Mouse (Mus musculus) MEL (cell line): Measurements from ENCODE around the gene Gm20388.

Source experiments
- CTCF ChIP-seq, 3 experiments: IDR thresholded peaks in 2 of 3; conservative IDR thresholded peaks in 1 of 3; 2 replicates each; pipeline ENCODE4 v1.5.1; 2011 to 2012; ENCODE audit warnings: low read length in 3 of 3, low read depth in 2 of 3, mild to moderate bottlenecking in 2 of 3, improper control_type of control experiment in 1 of 3, inconsistent platforms in 1 of 3, mixed read lengths in 1 of 3, moderate library complexity in 1 of 3; ENCODE audit not compliant: control insufficient read depth in 1 of 3, insufficient read depth in 1 of 3, poor library complexity in 1 of 3, severe bottlenecking in 1 of 3
- EP300 ChIP-seq, 2 experiments: IDR thresholded peaks; 2 replicates each; pipeline ENCODE4 v1.6.1; 2011; ENCODE audit warnings: improper control_type of control experiment in 2 of 2, low read length in 2 of 2, low read depth in 1 of 2, mild to moderate bottlenecking in 1 of 2
- GATA1 ChIP-seq: IDR thresholded peaks from 2 replicates; pipeline ENCODE4 v1.6.1; 2011; ENCODE audit warnings: low read depth, low read length, improper control_type of control experiment
- MAX ChIP-seq: IDR thresholded peaks from 2 replicates; pipeline ENCODE4 v1.6.1; 2011; ENCODE audit warnings: low read length, improper control_type of control experiment
- MXI1 ChIP-seq: IDR thresholded peaks from 2 replicates; pipeline ENCODE4 v1.6.1; 2011; ENCODE audit warnings: mild to moderate bottlenecking, low read depth, low read length, improper control_type of control experiment
- POLR2A ChIP-seq, 2 experiments: IDR thresholded peaks; 2 replicates each; pipeline ENCODE4 v1.6.1; 2011 to 2012; ENCODE audit warnings: low read length in 2 of 2, mild to moderate bottlenecking in 2 of 2, control low read depth in 1 of 2, improper control_type of control experiment in 1 of 2, low read depth in 1 of 2, moderate library complexity in 1 of 2; ENCODE audit not compliant: control insufficient read depth in 1 of 2, insufficient read depth in 1 of 2, poor library complexity in 1 of 2
- POLR2AphosphoS2 ChIP-seq: IDR thresholded peaks from 2 replicates; pipeline ENCODE4 v1.6.1; 2011; ENCODE audit warnings: low read length, improper control_type of control experiment
- SIN3A ChIP-seq: IDR thresholded peaks from 2 replicates; pipeline ENCODE4 v1.6.1; 2012; ENCODE audit warnings: low read length, improper control_type of control experiment, inconsistent platforms
- TAL1 ChIP-seq: IDR thresholded peaks from 2 replicates; pipeline ENCODE4 v1.6.1; 2012; ENCODE audit warnings: mild to moderate bottlenecking, inconsistent platforms, low read length, moderate library complexity, mixed read lengths
- USF1 ChIP-seq: IDR thresholded peaks from 2 replicates; pipeline ENCODE4 v1.6.1; 2014; ENCODE audit warnings: low read depth, mild to moderate bottlenecking, inconsistent platforms, low read length, improper control_type of control experiment, moderate library complexity
- ZKSCAN1 ChIP-seq: IDR thresholded peaks from 2 replicates; pipeline ENCODE4 v1.6.1; 2012; ENCODE audit warnings: low read depth, mild to moderate bottlenecking, inconsistent platforms, low read length, improper control_type of control experiment, moderate library complexity
- ZNF384 ChIP-seq: IDR thresholded peaks from 2 replicates; pipeline ENCODE4 v1.6.1; 2012; ENCODE audit warnings: low read depth, mild to moderate bottlenecking, inconsistent platforms, low read length, improper control_type of control experiment

- TF ChIP-seq EP300 (IDR thresholded peaks at IDR 0.05; ENCODE audit: low read depth in 1 of 2, low read length in 2 of 2) (no peak), POLR2A (IDR thresholded peaks at IDR 0.05; ENCODE audit: control insufficient read depth in 1 of 2, insufficient read depth in 1 of 2, low read depth in 1 of 2, low read length in 2 of 2, poor library complexity in 1 of 2) (no peak), GATA1 (no peak), ZNF384 (no peak), POLR2AphosphoS2 (no peak), SIN3A (no peak), CTCF (IDR thresholded peaks at IDR 0.05 in 2 of 3, conservative IDR thresholded peaks at IDR 0.05 in 1 of 3; ENCODE audit: control insufficient read depth in 1 of 3, insufficient read depth in 1 of 3, low read depth in 2 of 3, low read length in 3 of 3, poor library complexity in 1 of 3, severe bottlenecking in 1 of 3) (no peak), TAL1 (no peak), ZKSCAN1 (no peak), MXI1 (no peak), USF1 (no peak), MAX (no peak)
These were observed 1107.6 kb downstream of the Gm20388 start for GRCm38 (mm10) chr8:121018236-121018635.
